In the genomic region with DNA sequence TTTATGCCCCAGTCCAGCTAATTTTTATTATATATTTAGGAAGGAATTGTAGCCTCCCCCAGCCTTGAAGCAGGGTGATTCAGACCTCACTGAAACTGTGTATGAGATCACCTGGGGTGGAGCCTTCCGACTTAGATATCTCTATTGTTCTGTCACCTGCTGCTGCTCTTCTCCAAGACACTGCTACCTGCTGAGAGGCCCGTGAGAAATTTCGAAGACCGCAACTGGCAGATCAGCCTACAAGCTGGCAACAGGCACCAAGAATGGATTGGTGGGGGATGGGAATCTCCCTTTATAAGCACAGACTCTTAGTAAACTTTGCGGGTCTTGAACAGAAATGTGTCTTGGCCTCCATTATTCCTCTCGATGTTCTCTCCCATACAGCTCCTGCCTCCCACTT, we compare ENCODE assay signal across 23 mouse cellular contexts. TPM values are rescaled to one million over a fixed set of nuclear protein-coding genes. Genes with fewer than 3 reads are reported as not detected.
DNase-seq lines count a peak whose midpoint lies in the region; TF ChIP-seq lines count a peak whose summit lies in the region.
"Had no signal": no experiment of that assay in that cellular context is flagged by ENCODE, and none has a peak within 500 bp of the region (broad histone marks: within the 10 kb centered on the region; RNA-seq: fewer than 3 reads in every experiment).

No protein-coding gene starts in this region.

- H3K4me3 ChIP-seq in left cerebral cortex, adult 2 months, result no peak overlapping the region
- H3K4me3 ChIP-seq: embryonic facial prominence, embryonic 13.5 days; embryonic facial prominence, embryonic 15.5 days; erythroblast, embryonic 14.5 days; forebrain, embryonic 10.5 days; forebrain, embryonic 12.5 days had no signal

- no peak for TF ChIP-seq CTCF in left cerebral cortex, adult 2 months (IDR thresholded peaks at IDR 0.05)

- intact Hi-C loops in left cerebral cortex, adult 2 months (cut with DNase I), result no loop called here

- DNase-seq in ES-CJ7 (ENCODE audit: low read depth, low spot score), result peak; percentile 95
- peak; percentile 95 for DNase-seq in R1 (ENCODE audit: low read depth, low spot score)
- no peak for DNase-seq in adrenal gland, postnatal 25 days
- DNase-seq in ovary, adult 18-20 months (ENCODE audit: low spot score), result no peak
- DNase-seq in left cerebral cortex, adult 2 months (ENCODE audit: extremely low spot score in 1 of 2, low spot score in 2 of 2), result no peak
- DNase-seq: adrenal gland, adult 8-10 months; adrenal gland, postnatal 14 days; cerebellum, adult 11 months; cerebellum, adult 18-20 months; cerebellum, adult 8-10 months; cerebellum, adult 9-11 months; cerebellum, postnatal 14 days; cerebellum, postnatal 36 days; embryo, embryonic 11 days had no signal

- no peak overlapping the region for H3K27ac ChIP-seq in left cerebral cortex, adult 2 months
- H3K27ac ChIP-seq: embryonic facial prominence, embryonic 13.5 days; embryonic facial prominence, embryonic 15.5 days; forebrain, embryonic 10.5 days; forebrain, embryonic 12.5 days had no signal

RNA-seq across cellular contexts. Expression of gene Olfr487, which starts 17.5 kb away (rescaled TPM):
- not detected in 2 replicates for total RNA-seq in adrenal gland, postnatal 25 days (2021)
- total RNA-seq in left cerebral cortex, adult 2 months (2021), result not detected
- total RNA-seq: adrenal gland, adult 18-20 months; adrenal gland, adult 8-10 months; adrenal gland, postnatal 14 days; adrenal gland, postnatal 4 days; common myeloid progenitor, adult 5-6 weeks had no signal

RNA-seq across cellular contexts. Expression of gene Olfr486, which starts 24.4 kb away (rescaled TPM):
- total RNA-seq in adrenal gland, postnatal 25 days (2021), result not detected in 2 replicates
- total RNA-seq in left cerebral cortex, adult 2 months (2021), result not detected
- total RNA-seq: adrenal gland, adult 18-20 months; adrenal gland, adult 8-10 months; adrenal gland, postnatal 14 days; adrenal gland, postnatal 4 days; common myeloid progenitor, adult 5-6 weeks; G1E had no signal

RNA-seq across cellular contexts. Expression of gene Olfr485, which starts 37.3 kb away (rescaled TPM):
- not detected in 2 replicates for total RNA-seq in adrenal gland, postnatal 25 days (2021)
- not detected for total RNA-seq in left cerebral cortex, adult 2 months (2021)
- total RNA-seq: adrenal gland, adult 18-20 months; adrenal gland, adult 8-10 months; adrenal gland, postnatal 14 days; adrenal gland, postnatal 4 days; common myeloid progenitor, adult 5-6 weeks; G1E had no signal

Comparison
In these comparisons a context has a peak if more than half of its experiments do, and no peak if none do; other contexts are left out.
1. DNase-seq: peak in ES-CJ7 (single experiment) and R1 (single experiment); none in adrenal gland, postnatal 25 days (single experiment), ovary, adult 18-20 months (single experiment) and left cerebral cortex, adult 2 months (0 of 2).